9 mouse cellular contexts compared by ENCODE assay signal in genomic region chr8:126829376-126830241, GRCm38 (mm10).
A peak's percentile ranks its signal among the peaks of the same experiment; 100 is the strongest.
DNase-seq lines count a peak whose midpoint lies in the region; TF ChIP-seq lines count a peak whose summit lies in the region.
"Had no signal": no experiment of that assay in that cellular context is flagged by ENCODE, and none has a peak within 500 bp of the region (broad histone marks: within the 10 kb centered on the region; RNA-seq: fewer than 3 reads in every experiment).

No protein-coding gene starts in this region.

- H3K27me3 ChIP-seq in kidney, adult 2 months (replicated peaks; ENCODE audit: control insufficient read depth, insufficient read depth, low read length) = no peaks in the 10 kb centered on the region

- no peak for TF ChIP-seq POLR2A in kidney, adult 2 months (IDR thresholded peaks at IDR 0.05; ENCODE audit: low read depth, low read length)
- no peak for TF ChIP-seq POLR2A in lung, adult 2 months (IDR thresholded peaks at IDR 0.05; ENCODE audit: borderline replicate concordance, extremely low read depth, low read depth, low read length)

- DNase-seq in adrenal gland, adult 2 months = peak; percentile 49
- DNase-seq in adrenal gland, postnatal 25 days = no peak
- DNase-seq in adipocyte (ENCODE audit: low spot score) = peak; percentile 32
- DNase-seq in kidney, adult 2 months = peak; percentile 97
- peak; percentile 72 for DNase-seq in lung, adult 2 months
- no peak for DNase-seq in cerebellum, postnatal 4 days (ENCODE audit: low spot score in 2 of 2)
- DNase-seq in spleen, postnatal 14 days (ENCODE audit: low spot score in 2 of 2) = no peak
- no peak for DNase-seq in cerebellum, adult 18-20 months
- DNase-seq: cerebellum, adult 8-10 months had no signal

- no peak overlapping the region for H3K4me3 ChIP-seq in kidney, adult 2 months (ENCODE audit: insufficient read depth, low read depth, low read length)
- H3K4me3 ChIP-seq in lung, adult 2 months (replicated peaks; ENCODE audit: extremely low read depth, low read depth, low read length) = no peak overlapping the region

- 24% methylated on average over 17 of the region's 17 CpGs for WGBS in kidney, adult 2 months
- WGBS in lung, adult 2 months = 52% methylated on average over 17 of the region's 17 CpGs

- H3K27ac ChIP-seq in kidney, adult 2 months (ENCODE audit: insufficient read depth, low read depth, low read length) = peak overlapping the region; percentile 92

- TF ChIP-seq CTCF in kidney, adult 2 months (conservative IDR thresholded peaks at IDR 0.05; ENCODE audit: insufficient read depth, insufficient read length, low read depth, low read length) = no peak
- TF ChIP-seq CTCF in lung, adult 2 months (IDR thresholded peaks at IDR 0.05; ENCODE audit: insufficient read depth, low read length) = no peak

- no peaks in the 10 kb centered on the region for H3K36me3 ChIP-seq in kidney, adult 2 months (ENCODE audit: control insufficient read depth, insufficient read depth, low read length)

- H3K4me1 ChIP-seq in kidney, adult 2 months (ENCODE audit: control insufficient read depth, insufficient read depth, low read length) = peaks cover 73% of the 10 kb centered on the region
- H3K4me1 ChIP-seq in lung, adult 2 months (ENCODE audit: control insufficient read depth, insufficient read depth, low read length) = peaks cover 53% of the 10 kb centered on the region

Comparison
In these comparisons a context has a peak if more than half of its experiments do, and no peak if none do; other contexts are left out.
1. DNase-seq: peak in adrenal gland, adult 2 months (single experiment), adipocyte (single experiment), kidney, adult 2 months (single experiment) and lung, adult 2 months (single experiment); none in adrenal gland, postnatal 25 days (single experiment), cerebellum, postnatal 4 days (0 of 2), spleen, postnatal 14 days (0 of 2) and cerebellum, adult 18-20 months (0 of 2).